Mouse (Mus musculus): ENCODE data around the gene Abcc6. TPM values are rescaled to one million over a fixed set of nuclear protein-coding genes. Genes with fewer than 3 reads are reported as not detected.
A peak's percentile ranks its signal among the peaks of the same experiment; 100 is the strongest.

Gene Abcc6
- polyA plus RNA-seq (2014; fragmentation: Nextera tagmentation; extraction: Ambion mirVana), result 1.5 and 2.4 TPM in 2 replicates

DNA sequence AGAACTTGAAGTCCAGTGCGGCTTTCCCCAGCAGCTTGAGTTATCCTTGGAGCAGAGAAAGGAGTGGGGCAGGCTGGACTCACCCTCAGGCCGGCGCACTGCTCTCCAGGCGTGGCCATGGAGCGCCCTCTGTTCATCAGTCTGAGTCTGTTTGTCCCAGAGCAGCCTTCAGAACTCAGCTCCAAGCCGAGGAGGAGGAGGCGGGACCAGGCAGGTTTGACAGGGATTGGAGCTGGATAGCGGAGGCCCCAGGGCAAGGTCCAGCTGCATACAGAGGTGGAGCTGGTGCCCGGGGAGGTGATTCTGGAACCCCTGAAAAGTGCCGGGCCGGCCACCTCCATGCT, at the start of gene Abcc6:
Abcc6 (minus strand) TSS at position 158 of the 344 bp plus-strand sequence.
- Histone ChIP-seq H3K36me3 (ENCODE audit: control insufficient read depth, insufficient read depth, low read length) (no peaks in the 10 kb centered on the region), H3K4me3 (ENCODE audit: low read depth, low read length) (no peak within 1 kb of the TSS), H3K9ac (ENCODE audit: low read length) (0 out of 2 replicates have a peak within 1 kb of the TSS, but pooled peaks have one; percentile 25), H3K4me1 (replicated peaks; ENCODE audit: control insufficient read depth, insufficient read depth, low read length) (peaks cover 16% of the 10 kb centered on the region), H3K4me2 (ENCODE audit: low read length) (peak within 1 kb of the TSS; percentile 39), H3K27me3 (replicated peaks; ENCODE audit: control insufficient read depth, insufficient read depth, low read length) (no peaks in the 10 kb centered on the region), H3K27ac (ENCODE audit: low read depth) (peak within 1 kb of the TSS; percentile 67), H3K9me3 (ENCODE audit: control insufficient read depth, low read length) (no peaks in the 10 kb centered on the region)
- ATAC-seq (replicated peaks; ENCODE audit: low FRiP score, low TSS enrichment, low read depth), result peak; percentile 63
- peak; percentile 80 for DNase-seq (ENCODE audit: low spot score)
- WGBS, result 6% methylated on average over 11 of the region's 11 CpGs

DNA sequence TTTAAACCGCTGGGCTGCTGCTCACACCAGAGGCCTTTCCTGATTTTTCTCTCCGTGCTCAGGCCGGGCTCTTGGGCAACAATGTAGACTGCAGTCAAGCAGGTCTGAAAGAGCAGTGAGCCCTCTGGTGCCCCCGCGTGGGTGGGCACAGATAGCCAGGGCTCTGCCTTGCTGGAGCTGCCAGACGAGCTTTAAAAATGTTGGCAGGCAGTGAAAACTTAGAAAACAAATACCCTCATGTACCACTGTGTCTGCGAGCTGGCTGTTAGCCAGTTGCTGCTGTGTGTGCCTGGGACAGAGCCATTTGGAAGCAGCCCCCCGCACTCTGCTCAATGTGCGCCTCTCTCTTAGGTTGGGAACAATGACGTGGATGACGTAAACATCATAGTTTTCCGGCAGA, 47.6 kb upstream of the Abcc6 start:
- Histone ChIP-seq H3K27ac (ENCODE audit: low read depth) (no peak overlapping the region), H3K4me3 (ENCODE audit: low read depth, low read length) (no peak overlapping the region), H3K9me3 (ENCODE audit: control insufficient read depth, low read length) (no peaks in the 10 kb centered on the region), H3K36me3 (ENCODE audit: control insufficient read depth, insufficient read depth, low read length) (peaks cover 95% of the 10 kb centered on the region), H3K4me2 (ENCODE audit: low read length) (no peak overlapping the region), H3K27me3 (replicated peaks; ENCODE audit: control insufficient read depth, insufficient read depth, low read length) (no peaks in the 10 kb centered on the region), H3K4me1 (replicated peaks; ENCODE audit: control insufficient read depth, insufficient read depth, low read length) (no peaks in the 10 kb centered on the region), H3K9ac (ENCODE audit: low read length) (no peak overlapping the region)
- ATAC-seq (replicated peaks; ENCODE audit: low FRiP score, low TSS enrichment, low read depth), result no peak
- WGBS, result 87% methylated on average over 12 of the region's 12 CpGs
- DNase-seq (ENCODE audit: low spot score), result no peak

DNA sequence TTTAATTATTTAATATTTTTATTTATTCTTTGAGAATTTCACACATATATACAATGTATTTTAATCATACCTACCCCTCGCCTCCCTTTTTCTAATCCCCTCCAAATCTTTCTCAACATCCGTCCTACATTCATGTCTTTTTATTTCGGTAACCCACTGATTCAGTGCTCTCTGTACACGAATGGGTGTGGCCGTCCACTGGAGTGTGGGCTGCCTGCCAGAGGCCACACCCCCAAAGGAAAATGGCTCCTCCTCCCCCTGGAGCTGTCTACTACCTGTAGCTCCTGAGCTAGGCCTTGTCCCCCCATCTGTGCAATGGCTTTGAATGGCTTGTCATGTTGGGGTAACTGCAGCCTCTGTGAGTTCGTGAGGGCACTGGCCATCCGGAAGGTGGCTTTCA, 46.7 kb upstream of the Abcc6 start:
- H3K36me3 ChIP-seq (ENCODE audit: control insufficient read depth, insufficient read depth, low read length), result peaks cover 96% of the 10 kb centered on the region
- whole genome bisulfite sequencing, result 85% methylated on average over 7 of the region's 7 CpGs
- no peak overlapping the region for H3K27ac ChIP-seq (ENCODE audit: low read depth)

DNA sequence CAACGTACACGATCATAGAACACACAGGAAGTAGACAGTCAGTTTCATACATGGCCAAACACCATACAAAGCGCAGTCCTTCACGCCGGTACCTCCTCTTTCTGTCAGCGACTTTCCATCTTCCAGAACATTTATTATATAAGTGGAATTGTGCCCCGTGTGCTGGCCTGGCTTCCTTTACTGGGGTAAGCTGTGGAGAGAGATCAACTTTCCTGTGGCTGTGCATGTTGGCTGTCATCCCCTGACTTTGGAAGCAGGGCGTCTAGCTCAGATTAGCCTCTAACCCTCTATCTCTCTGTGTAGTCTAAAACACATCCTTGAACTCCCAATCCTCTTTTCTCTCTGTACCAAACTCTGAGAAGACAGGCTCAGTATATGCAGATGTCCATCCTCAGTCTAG, 38.7 kb upstream of the Abcc6 start:
- ATAC-seq (replicated peaks; ENCODE audit: low FRiP score, low TSS enrichment, low read depth) (no peak), DNase-seq (ENCODE audit: low spot score) (no peak)
- 94% methylated on average over 8 of the region's 8 CpGs for WGBS
- H3K36me3 ChIP-seq (ENCODE audit: control insufficient read depth, insufficient read depth, low read length), result peaks cover 91% of the 10 kb centered on the region
- no peak overlapping the region for H3K9ac ChIP-seq (ENCODE audit: low read length)
- no peak overlapping the region for H3K4me3 ChIP-seq (ENCODE audit: low read depth, low read length)
- H3K27ac ChIP-seq (ENCODE audit: low read depth), result no peak overlapping the region
- no peaks in the 10 kb centered on the region for H3K27me3 ChIP-seq (replicated peaks; ENCODE audit: control insufficient read depth, insufficient read depth, low read length)
- H3K9me3 ChIP-seq (ENCODE audit: control insufficient read depth, low read length), result no peaks in the 10 kb centered on the region
- H3K4me2 ChIP-seq (ENCODE audit: low read length), result no peak overlapping the region
- H3K4me1 ChIP-seq (replicated peaks; ENCODE audit: control insufficient read depth, insufficient read depth, low read length), result no peaks in the 10 kb centered on the region

More for the DNA sequence above, 46.7 kb upstream of the Abcc6 start:
- Histone ChIP-seq H3K4me1 (replicated peaks; ENCODE audit: control insufficient read depth, insufficient read depth, low read length) (no peaks in the 10 kb centered on the region), H3K9me3 (ENCODE audit: control insufficient read depth, low read length) (no peaks in the 10 kb centered on the region), H3K9ac (ENCODE audit: low read length) (no peak overlapping the region), H3K4me2 (ENCODE audit: low read length) (no peak overlapping the region), H3K27me3 (replicated peaks; ENCODE audit: control insufficient read depth, insufficient read depth, low read length) (no peaks in the 10 kb centered on the region), H3K4me3 (ENCODE audit: low read depth, low read length) (no peak overlapping the region)
- no peak for ATAC-seq (replicated peaks; ENCODE audit: low FRiP score, low TSS enrichment, low read depth)
- no peak for DNase-seq (ENCODE audit: low spot score)

DNA sequence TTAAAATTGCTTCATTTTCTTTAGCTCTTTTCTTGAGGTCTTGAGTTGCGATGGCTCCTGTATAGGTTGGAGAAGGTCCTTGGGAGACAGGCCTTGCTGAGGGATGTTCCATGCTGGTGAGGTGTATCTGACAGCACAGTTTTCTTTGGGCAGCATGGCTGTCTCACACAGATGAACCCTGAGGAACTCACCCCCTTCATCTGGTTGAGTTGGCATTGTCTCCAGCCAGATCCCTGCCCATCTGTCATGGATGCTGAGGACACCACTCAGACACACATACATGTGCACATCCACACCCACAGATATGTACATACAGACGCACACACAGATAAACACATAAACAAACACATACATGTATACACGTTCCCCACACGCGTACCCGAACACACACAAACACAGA, 33.2 kb upstream of the Abcc6 start:
- no peak for ATAC-seq (replicated peaks; ENCODE audit: low FRiP score, low TSS enrichment, low read depth)
- no peaks in the 10 kb centered on the region for H3K4me1 ChIP-seq (replicated peaks; ENCODE audit: control insufficient read depth, insufficient read depth, low read length)
- H3K27ac ChIP-seq (ENCODE audit: low read depth), result no peak overlapping the region
- H3K4me2 ChIP-seq (ENCODE audit: low read length), result no peak overlapping the region
- H3K27me3 ChIP-seq (replicated peaks; ENCODE audit: control insufficient read depth, insufficient read depth, low read length), result no peaks in the 10 kb centered on the region
- WGBS, result 96% methylated on average over 6 of the region's 6 CpGs
- no peak overlapping the region for H3K4me3 ChIP-seq (ENCODE audit: low read depth, low read length)
- no peak overlapping the region for H3K9ac ChIP-seq (ENCODE audit: low read length)
- DNase-seq (ENCODE audit: low spot score), result no peak
- H3K36me3 ChIP-seq (ENCODE audit: control insufficient read depth, insufficient read depth, low read length), result peaks cover 90% of the 10 kb centered on the region
- H3K9me3 ChIP-seq (ENCODE audit: control insufficient read depth, low read length), result no peaks in the 10 kb centered on the region

DNA sequence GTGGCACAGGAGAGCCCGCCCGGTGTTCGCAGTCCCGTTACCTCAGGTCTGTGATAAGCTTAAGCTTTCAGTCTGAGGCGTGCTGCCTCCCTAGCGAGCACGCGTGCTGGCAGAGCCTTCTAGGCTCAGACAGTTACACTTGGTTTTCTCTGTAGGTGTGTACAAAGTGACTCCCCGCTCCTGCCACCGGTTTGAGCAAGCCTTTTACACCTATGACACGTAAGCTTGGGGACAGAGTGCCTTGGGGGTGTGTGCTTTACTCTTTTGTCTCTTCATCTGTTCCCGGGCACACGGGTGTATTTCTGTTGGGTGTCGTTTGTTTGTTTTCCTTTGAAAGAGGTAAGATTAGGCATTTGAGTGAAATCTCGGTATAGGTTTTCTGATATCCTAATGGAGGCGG, 31.5 kb upstream of the Abcc6 start:
- Histone ChIP-seq H3K27me3 (replicated peaks; ENCODE audit: control insufficient read depth, insufficient read depth, low read length) (no peaks in the 10 kb centered on the region), H3K4me1 (replicated peaks; ENCODE audit: control insufficient read depth, insufficient read depth, low read length) (no peaks in the 10 kb centered on the region), H3K4me3 (ENCODE audit: low read depth, low read length) (no peak overlapping the region), H3K9ac (ENCODE audit: low read length) (no peak overlapping the region), H3K4me2 (ENCODE audit: low read length) (no peak overlapping the region), H3K36me3 (ENCODE audit: control insufficient read depth, insufficient read depth, low read length) (peaks cover 87% of the 10 kb centered on the region), H3K9me3 (ENCODE audit: control insufficient read depth, low read length) (no peaks in the 10 kb centered on the region), H3K27ac (ENCODE audit: low read depth) (no peak overlapping the region)
- ATAC-seq (replicated peaks; ENCODE audit: low FRiP score, low TSS enrichment, low read depth), result no peak
- no peak for DNase-seq (ENCODE audit: low spot score)
- 94% methylated on average over 16 of the region's 16 CpGs for WGBS

DNA sequence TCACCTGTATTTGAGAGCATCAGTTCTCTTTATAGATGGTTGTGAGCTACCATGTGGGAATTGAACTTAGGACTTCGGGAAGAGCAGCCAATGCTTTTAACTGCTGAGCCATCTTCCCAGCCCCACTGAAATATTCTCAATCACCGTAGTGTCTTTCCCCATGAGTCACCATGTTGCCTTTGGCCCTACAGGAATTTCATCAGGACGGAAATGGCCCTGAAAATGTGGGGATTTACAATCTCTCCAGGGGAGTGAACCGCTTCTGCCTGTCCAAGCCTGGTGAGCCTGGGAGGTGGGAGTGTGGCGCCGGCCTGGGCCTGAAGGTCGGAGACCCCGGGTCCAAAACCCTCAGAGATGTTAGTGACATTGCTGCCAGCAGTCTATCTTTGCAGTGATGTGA, 30.6 kb upstream of the Abcc6 start:
- DNase-seq (ENCODE audit: low spot score) (no peak), ATAC-seq (replicated peaks; ENCODE audit: low FRiP score, low TSS enrichment, low read depth) (no peak)
- no peaks in the 10 kb centered on the region for H3K27me3 ChIP-seq (replicated peaks; ENCODE audit: control insufficient read depth, insufficient read depth, low read length)
- H3K36me3 ChIP-seq (ENCODE audit: control insufficient read depth, insufficient read depth, low read length), result peaks cover 87% of the 10 kb centered on the region
- no peak overlapping the region for H3K27ac ChIP-seq (ENCODE audit: low read depth)
- 94% methylated on average over 8 of the region's 8 CpGs for WGBS
- H3K4me3 ChIP-seq (ENCODE audit: low read depth, low read length), result no peak overlapping the region
- H3K4me1 ChIP-seq (replicated peaks; ENCODE audit: control insufficient read depth, insufficient read depth, low read length), result no peaks in the 10 kb centered on the region
- H3K4me2 ChIP-seq (ENCODE audit: low read length), result no peak overlapping the region
- no peak overlapping the region for H3K9ac ChIP-seq (ENCODE audit: low read length)
- no peaks in the 10 kb centered on the region for H3K9me3 ChIP-seq (ENCODE audit: control insufficient read depth, low read length)

DNA sequence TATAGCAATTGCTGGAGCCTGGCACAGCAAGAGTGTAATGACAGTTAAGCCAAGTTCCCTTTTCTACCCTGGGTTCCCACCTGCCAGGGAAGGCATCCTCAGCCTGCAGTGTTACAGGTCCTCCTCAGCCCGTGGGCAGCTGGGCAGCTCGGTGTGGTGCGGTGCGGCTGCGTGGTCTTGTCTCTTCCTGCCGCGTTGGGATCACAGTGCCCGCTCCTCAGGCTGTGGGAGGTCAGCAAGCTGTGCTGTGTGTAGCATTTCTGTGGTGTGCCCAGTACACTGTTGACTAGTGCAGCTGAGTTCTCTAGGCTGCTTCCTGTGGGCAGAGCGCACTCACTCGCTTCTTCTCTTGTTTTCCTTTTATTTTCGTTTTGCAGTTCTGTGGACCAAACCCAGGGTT, 28.8 kb upstream of the Abcc6 start:
- Histone ChIP-seq H3K9ac (ENCODE audit: low read length) (no peak overlapping the region), H3K9me3 (ENCODE audit: control insufficient read depth, low read length) (no peaks in the 10 kb centered on the region), H3K4me3 (ENCODE audit: low read depth, low read length) (no peak overlapping the region), H3K4me2 (ENCODE audit: low read length) (no peak overlapping the region), H3K4me1 (replicated peaks; ENCODE audit: control insufficient read depth, insufficient read depth, low read length) (no peaks in the 10 kb centered on the region), H3K27me3 (replicated peaks; ENCODE audit: control insufficient read depth, insufficient read depth, low read length) (no peaks in the 10 kb centered on the region), H3K27ac (ENCODE audit: low read depth) (no peak overlapping the region), H3K36me3 (ENCODE audit: control insufficient read depth, insufficient read depth, low read length) (peaks cover 96% of the 10 kb centered on the region)
- ATAC-seq (replicated peaks; ENCODE audit: low FRiP score, low TSS enrichment, low read depth), result no peak
- DNase-seq (ENCODE audit: low spot score), result no peak
- WGBS, result 92% methylated on average over 11 of the region's 11 CpGs

DNA sequence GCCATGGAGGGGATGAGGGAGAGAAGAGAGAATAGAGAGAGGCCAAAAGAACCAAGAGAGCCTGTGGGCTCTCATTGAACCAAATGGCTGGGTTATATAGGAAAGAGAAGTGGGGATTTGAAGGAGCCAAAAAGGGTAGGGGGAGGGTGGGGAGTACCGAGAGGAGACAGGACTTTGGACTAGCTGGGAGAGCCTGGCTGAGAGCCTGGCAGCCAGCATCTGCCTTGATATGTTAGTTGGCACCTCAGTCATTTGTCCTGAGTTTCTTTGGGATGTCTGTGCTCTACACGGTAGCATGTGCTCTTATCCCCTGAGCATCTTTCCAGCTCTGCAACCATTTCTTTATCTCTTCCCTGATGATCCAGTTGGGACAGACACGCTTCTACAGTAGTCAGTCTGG, 23.5 kb upstream of the Abcc6 start:
- Histone ChIP-seq H3K4me1 (replicated peaks; ENCODE audit: control insufficient read depth, insufficient read depth, low read length) (no peaks in the 10 kb centered on the region), H3K9ac (ENCODE audit: low read length) (no peak overlapping the region), H3K36me3 (ENCODE audit: control insufficient read depth, insufficient read depth, low read length) (peaks cover 77% of the 10 kb centered on the region), H3K4me3 (ENCODE audit: low read depth, low read length) (no peak overlapping the region), H3K4me2 (ENCODE audit: low read length) (no peak overlapping the region), H3K9me3 (ENCODE audit: control insufficient read depth, low read length) (no peaks in the 10 kb centered on the region), H3K27ac (ENCODE audit: low read depth) (no peak overlapping the region), H3K27me3 (replicated peaks; ENCODE audit: control insufficient read depth, insufficient read depth, low read length) (no peaks in the 10 kb centered on the region)
- WGBS, result 93% methylated on average over 3 of the region's 3 CpGs
- DNase-seq (ENCODE audit: low spot score) (no peak), ATAC-seq (replicated peaks; ENCODE audit: low FRiP score, low TSS enrichment, low read depth) (no peak)

Data from intestine, embryonic 14.5 days (tissue).